Mouse (Mus musculus): ENCODE results near the gene Pxk.

DNA sequence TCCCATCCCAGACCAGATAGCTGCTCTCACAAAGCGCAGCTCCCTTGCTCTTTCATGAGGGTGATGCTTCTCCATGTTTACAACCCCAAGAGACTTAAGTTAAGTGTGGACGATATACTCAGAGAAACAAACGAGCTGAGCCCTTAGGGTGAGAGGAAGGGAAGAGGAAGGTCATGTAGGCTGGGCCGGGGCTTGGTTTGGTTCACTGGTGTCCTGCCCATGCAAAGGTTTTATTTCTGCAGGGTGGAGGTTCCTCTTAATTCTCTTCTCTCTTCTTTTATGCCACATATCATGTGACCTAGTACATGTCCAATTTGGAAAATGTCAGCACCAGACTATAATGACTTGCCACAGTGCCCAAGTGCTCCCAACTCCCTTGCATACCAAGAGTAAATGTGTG lies 17.8 kb downstream of the Pxk start:
- no peak for TF ChIP-seq CTCF (IDR thresholded peaks at IDR 0.05; ENCODE audit: control insufficient read depth, insufficient read depth, insufficient read length)
- TF ChIP-seq MYOD1 (IDR thresholded peaks at IDR 0.05; ENCODE audit: control insufficient read depth, insufficient read length, low read depth), result no peak
- no peak for TF ChIP-seq MAX (IDR thresholded peaks at IDR 0.05)

Data from C2C12 (cell line).